Mouse (Mus musculus) gastrocnemius, postnatal 25 days (tissue): Measurements from ENCODE around the gene Pecam1. TPM values are rescaled to one million over a fixed set of nuclear protein-coding genes. Genes with fewer than 3 reads are reported as not detected.
"Not testable (repeated sequence)": the region's sequence is repeated elsewhere in the genome, so short reads cannot be mapped to it uniquely, and the experiment has no call there.

Experiments
- DNase-seq: peaks from one replicate; pipeline ENCODE4 v3.0.0; 2022
- total RNA-seq, 2 experiments: library from RNA; stranded (reverse); gene quantifications; 1 replicate in 1 of 2; 2 replicates in 1 of 2; pipeline ENCODE4 v1.2.3; 2021

Pecam1 gene
- total RNA-seq, 2 experiments from 2014 or later, result 32.2 to 50.6 TPM

GRCm38 (mm10) chr11:106667855-106668254 is 82.6 kb downstream of the Pecam1 start:
- DNase-seq, result no peak

DNA sequence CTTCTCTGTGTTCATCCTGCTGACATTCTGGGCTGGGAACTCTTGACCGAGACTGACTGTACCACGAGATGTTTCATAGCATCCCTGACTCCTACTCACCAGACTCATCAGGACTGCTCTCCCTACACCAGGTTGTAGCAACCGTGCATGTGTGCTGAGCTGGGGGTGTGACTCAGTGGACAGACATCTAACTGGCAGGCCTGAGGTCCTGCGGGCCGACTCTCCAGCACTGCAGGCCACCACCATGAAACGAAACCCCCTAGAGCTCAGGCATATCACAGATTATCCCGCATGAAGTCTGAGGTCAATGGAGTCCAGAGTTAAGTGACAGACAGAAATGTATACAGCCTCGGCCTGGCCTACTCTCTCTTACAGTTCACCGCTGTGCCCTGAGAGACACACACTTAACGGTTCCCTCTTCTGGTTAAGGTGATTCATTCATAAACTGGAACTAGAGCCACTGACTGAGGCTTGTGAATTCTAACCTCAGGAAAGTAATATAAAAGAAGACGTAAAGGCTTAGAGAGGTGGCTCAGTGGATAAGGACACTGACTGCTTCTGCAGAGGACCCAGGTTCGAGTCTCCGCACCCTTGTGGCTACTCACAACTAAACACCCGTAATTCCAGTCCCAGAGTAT is 83.8 kb downstream of the Pecam1 start:
- no peak for DNase-seq

DNA sequence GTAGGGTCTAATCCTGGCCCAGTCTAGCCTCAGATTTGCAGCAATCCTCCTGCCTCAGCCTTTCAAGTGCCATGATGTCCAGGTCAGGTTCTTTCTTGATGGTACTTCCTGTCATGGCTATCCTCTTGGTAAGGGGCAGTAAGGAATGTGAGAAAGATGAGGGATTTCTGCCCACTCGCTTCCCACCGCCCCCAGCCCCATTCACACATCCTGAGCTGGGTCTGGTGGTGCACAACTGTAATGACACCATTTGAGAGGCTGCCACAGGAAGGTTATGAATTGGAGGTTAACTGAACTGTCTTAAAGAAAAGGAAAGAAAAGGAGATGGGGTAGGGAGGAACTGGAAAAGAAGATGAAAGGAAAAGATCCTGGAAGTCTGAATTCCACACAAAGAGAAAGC is 84.6 kb downstream of the Pecam1 start:
- no peak for DNase-seq

- DNase-seq, result no peak
Observed at GRCm38 (mm10) chr11:106665328-106665727, 85.1 kb downstream of the Pecam1 start.

DNA sequence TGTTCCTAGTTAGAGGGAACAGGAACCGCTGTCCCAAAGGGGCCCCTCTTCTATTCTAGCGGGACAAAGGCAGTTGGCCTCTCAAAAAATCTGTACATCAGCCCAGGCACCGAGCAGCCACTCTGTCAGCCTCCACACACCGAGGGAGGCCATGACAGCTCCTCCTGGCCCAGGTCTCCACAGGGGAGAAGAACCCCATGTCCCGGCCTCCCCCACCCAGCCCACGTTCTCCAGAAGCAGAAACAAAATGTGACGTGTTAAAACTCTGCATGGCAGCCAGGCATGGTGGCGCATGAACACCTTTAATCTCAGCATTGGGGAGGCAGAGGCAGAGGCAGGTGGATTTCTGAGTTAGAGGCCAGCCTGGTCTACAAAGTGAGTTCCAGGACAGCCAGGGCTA is 85.7 kb downstream of the Pecam1 start:
- DNase-seq, result no peak

DNA sequence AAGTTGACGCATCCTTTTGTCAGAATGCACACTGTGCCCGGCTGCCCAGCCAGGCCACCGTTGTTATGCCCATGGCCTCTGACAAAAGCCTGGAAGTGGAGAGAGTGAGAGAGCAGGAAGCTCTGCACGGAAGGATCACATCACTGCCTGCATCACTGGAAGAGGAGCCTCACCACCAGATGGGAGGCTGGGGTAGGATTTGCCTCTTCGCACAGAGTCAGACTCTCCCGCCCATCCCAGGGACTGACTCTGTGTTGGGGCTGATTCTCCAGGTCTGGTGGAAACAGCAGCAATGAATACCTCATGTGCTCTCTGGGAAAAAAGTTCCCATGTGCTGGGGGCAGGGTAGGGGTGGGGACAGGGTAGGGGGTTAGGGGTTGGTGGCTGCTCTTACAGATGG is 86.6 kb downstream of the Pecam1 start:
- DNase-seq, result no peak

DNA sequence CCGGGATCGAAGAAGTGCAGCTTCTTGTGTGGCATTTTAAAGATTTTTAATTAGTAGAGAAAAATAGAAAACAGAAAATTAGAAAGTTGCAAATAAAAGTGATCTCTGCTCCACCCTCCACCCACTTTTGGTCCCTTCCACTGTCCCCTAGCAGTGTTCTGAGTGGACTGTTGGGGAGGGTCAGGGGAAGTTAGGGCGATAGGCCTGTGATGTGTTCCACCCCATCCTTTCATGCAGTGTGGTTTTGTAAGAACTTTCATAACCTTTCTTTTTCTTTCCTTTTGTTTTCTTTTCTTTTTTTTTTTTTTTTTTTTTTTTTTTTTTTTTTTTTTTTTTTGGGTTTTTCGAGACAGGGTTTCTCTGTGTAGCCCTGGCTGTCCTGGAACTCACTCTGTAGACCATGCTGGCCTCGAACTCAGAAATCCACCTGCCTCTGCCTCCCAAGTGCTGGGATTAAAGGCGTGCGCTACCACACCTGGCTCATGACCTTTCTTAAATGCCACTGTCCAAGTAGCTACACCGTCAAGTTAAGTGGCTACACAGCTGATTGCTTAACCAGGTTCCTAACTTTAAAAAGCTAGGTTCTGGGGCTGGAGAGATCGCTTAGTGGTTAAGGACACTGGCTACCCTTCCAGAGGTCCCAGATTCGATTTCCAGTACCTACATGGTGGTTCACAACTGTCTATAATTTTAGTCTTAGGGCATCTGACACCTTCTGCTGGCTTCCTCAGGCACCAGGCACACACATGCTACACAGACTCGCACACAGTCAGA is 87.6 kb downstream of the Pecam1 start:
- no peak for DNase-seq

DNA sequence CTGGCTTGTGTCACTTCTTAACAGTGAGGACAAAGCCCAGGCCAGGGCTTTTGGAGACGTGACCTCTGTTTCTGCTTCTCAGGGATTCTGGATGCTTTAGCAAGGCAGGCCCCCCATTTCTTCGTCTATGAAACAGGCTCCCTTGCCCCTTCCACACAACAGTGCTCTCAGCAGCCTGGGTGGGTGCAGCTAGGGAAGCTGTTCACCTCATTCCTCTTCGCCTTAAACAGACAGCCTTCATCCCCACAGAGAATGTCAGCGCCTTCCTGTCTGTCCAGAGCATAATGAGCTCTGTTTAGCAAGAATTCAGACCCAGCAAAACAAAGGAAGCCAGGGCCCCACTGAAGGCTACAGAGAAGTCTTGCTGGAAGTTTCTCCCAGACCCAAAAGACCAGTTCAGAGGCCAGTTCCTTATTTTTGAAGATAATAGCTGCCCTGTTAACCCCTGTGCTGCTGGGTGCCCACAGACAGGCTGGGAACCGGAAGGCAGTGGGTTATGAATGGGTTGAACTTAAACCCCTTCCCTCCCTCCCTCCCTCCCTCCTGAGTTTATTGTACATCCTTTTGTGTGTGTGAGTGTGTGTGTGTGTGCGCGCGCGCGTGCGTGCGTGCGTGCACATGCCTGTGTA is 89.9 kb downstream of the Pecam1 start:
- DNase-seq, result no peak

GRCm38 (mm10) chr11:106659598-106660295 is 90.7 kb downstream of the Pecam1 start:
- peak; percentile 64 for DNase-seq

DNA sequence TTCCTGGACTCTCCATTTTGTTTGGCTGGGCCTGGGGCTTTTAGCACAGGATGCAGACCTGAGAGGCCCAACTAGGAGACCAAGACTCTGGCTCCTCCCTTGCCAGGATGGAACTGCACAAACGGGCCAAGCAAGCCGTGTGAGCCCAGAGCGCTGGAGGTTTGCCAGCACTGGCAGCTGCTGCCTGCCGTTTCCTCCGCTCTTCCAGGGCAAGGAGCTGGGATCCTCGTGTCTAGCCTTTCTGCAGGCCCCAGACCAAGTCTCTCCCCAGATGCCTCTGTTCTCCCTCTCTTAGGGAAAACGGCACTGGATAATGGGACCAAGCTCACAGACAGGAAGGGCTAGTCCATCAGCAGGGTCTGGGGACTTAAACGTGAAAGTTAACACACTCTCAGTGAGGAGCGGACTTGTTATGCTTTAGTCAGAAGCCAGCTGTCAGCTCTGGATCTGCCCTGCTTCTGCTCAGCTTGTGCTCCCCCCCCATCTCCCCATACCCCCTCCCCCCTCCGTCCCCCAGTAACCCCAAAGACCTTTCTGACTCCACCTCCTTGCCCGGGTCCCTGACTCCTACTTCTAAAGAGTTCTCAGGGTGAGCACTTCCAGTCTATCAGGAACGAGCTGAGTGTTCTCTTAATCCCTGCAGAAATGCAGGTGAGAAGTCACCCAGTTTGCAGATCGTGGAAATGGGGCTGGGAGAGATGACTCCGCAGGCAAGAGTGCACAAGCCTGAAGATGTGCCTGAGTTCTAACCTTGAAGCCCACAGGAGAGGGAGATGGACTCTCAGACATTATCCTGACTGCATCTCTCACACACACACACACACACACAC is 92.2 kb downstream of the Pecam1 start:
- DNase-seq, result peak; percentile 85

DNA sequence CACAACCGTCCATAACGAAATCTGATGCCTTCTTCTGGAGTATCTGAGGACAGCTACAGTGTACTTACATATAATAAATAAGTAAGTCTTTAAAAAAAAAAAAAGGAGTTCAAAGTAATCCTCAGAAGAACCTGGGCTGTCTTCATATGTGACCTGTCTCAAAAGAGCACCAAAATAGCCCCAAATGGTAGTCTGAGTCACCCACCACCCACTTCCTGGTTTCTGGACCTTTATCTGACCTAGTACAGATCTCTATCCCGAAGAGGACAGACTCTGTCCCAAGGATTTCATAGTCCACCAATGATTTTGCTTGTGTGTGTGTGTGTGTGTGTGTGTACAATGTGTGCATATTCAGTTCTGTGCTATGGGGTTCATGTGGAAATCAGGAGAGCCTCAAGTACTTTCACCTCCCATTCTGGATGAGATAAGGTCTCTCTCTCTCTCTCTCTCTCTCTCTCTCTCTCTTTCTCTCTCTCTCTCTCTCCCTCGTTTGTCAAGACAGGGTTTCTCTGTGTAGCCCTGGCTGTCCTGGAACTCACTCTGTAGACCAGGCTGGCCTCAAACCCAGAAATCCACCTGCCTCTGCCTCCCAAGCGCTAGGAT is 93.4 kb downstream of the Pecam1 start:
- not testable (repeated sequence) for DNase-seq

- no peak for DNase-seq
Observed at GRCm38 (mm10) chr11:106648347-106648746, 102.1 kb downstream of the Pecam1 start.

GRCm38 (mm10) chr11:106642966-106643637 is 107.3 kb downstream of the Pecam1 start:
- DNase-seq, result no peak

DNA sequence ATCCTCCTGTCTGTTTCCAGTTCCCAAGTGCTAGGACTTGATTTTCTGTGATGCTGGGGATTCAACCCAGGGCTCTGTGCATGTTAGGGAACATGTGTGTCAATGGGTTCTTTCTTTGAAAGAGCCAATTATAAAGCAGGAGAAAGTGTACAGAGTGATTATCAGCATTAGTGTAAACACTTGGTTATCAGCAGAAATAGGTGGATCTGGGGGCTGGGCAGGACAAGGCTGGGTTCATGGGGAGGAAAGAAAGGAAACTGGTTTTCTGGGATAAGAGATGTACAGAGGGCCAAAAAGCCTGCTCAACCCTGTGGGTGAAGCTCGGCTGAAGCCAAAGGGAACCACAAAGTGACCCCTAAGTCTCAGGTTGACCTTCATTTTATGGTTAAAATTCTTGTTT is 108.8 kb downstream of the Pecam1 start:
- DNase-seq, result no peak

- DNase-seq, result no peak
Observed at GRCm38 (mm10) chr11:106640059-106640458, 110.4 kb downstream of the Pecam1 start.

- no peak for DNase-seq
Observed at GRCm38 (mm10) chr11:106639356-106639692, 111.1 kb downstream of the Pecam1 start.

DNA sequence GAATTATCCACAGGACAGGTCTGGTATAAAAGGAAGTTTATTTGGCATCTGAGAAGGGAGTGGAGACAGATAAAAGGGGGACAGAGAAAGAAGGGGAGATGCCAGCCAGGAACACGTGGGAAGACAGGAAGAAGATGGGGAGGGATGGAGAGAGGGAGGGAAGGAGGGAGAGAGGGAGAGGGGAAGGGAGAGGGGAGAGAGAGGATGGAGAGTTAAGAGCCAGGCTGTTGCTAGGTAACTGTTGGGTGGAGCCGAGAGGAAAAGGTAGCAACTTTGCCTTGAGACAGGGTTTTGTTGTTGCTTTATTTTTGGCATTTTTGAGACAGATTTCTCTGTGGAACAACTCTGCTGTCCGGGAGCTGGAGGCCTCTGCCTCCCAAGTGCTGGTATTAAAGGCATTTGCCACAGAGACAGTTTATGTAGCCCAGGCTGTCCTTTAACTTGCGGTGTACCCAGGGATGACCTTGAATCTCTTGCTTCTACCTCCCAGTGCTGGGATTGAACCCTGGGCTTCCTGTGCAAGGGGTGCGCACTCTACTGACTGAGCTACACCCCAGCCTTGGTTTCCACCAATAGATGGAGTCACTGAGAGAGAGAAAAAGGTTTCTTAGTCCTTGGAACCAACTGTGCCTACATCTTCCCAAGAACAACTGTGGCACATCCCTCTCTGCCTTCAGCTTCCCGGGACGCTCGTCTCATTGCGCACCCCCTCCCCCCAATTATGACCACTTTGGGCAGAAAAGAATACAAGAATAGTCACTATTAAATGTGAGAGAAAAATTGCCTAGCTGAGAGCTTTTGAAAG is 111.7 kb downstream of the Pecam1 start:
- no peak for DNase-seq

DNA sequence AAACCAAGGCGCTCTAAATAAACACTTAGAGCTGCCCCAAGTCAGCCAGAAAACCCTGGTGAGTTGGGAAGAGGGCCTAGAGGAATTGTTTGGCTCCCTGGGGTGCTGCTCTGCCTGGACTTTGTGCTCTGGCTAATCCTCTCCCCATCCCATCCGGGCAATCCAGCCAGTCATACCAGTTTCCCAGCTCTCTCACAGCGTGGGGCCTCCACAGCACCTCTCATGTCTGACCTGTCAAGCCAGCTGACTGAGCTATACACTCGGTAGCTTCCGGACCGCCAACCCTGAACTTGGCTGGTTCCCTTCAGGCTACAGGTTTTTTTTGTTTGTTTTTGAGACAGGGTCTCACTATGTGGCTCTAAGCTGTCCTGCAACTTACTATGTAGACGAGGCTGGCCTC is 112.7 kb downstream of the Pecam1 start:
- DNase-seq, result no peak

DNA sequence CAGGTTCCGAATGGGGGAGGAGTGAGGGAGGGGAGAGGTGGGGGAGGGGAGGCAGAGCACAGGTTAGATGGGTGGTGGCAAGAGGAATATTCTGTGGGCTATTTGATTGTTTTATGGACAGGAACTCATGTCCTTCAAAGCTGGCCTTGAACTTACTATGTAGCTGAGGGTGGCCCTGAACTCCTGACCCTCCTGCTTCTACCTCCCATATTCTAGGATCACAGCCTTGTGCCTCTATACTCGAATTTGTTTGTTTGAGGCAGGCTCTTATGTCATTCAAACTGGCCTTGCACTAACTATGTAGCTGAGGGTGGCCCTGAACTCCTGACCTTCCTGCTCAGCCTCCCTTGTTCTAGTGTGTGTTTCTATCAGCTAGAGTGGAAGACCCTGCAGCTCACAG is 114.5 kb downstream of the Pecam1 start:
- DNase-seq, result no peak

- DNase-seq, result not testable (repeated sequence)
Observed at GRCm38 (mm10) chr11:106634175-106634574, 116.3 kb downstream of the Pecam1 start.
